Mouse (Mus musculus) layer of hippocampus, adult 11-12 months (tissue): ENCODE measurements around the gene Pced1b.

Source experiments
- DNase-seq: peaks from one replicate; pipeline ENCODE4 v3.0.0; 2022; ENCODE audit warnings: low spot score

Gene Pced1b

DNA sequence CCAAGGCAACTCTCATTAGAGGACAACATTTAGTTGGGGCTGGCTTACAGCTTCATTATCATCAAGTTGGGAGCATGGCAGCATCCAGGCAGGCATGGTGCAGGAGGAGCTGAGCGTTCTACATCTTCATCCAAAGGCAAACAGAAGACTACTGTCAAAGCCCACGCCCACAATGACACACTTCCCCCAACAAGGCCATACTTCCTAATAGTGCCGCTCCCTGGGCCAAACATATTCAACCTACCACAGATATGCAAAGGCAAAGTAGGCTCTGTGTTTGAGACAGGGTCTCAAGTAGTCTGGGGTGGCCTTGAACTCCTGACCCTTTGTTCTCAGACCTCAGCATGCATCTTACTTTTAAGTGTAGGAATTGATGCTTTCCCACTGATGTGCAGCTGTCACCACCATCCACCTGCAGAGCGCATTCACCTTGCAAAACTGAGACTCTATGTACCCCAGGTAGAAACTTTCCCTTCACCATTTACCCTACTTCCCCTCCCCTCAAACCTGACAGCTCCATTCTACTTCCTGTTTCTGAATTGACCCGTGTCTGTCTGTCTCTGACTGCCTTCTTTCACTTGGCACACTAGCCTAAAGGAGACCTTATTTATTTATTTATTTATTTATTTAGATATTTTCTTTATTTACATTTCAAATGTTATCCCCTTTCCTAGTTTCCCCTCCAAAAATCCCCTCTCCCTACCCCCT lies 40.7 kb downstream of the Pced1b start:
- no peak for DNase-seq

DNA sequence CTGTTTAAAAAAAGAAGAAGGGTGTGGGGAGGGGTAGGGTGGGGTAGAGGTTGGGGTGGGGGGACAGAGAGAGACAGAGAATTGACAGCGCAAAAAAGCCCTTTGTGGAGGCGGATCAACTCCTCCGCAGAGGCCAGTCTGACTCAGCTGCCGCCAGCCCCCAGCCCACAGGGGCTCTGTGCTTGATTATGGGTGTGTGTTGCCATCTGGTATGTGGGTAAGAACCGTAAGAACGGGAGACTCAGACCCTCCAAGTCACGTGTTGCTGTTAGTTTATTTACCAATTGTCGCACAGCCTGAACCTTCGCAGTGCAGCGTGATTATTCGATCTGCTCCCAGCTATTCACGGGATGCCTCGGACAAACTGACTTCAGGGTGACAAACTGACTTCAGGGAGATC lies 41.8 kb downstream of the Pced1b start:
- peak; percentile 27 for DNase-seq

DNA sequence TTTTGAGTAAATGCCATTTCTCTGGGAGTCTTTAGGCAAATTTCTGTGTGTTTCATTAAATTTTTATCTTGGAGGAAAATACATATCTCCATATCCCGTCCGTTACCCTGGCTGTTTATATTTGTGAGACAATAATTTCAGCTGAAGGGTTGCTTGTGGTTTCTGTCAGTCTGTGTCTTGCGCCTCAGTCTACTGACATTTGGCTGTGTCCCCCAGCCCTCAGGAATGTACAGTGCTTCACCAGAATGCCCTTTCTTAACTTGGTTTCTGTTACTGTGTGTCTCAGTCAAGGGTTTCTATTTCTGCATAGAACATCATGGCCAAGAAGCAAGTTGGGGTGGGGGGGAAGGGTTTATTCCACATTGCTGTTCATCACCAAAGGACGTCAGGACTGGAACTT lies 42.3 kb downstream of the Pced1b start:
- DNase-seq = no peak

DNA sequence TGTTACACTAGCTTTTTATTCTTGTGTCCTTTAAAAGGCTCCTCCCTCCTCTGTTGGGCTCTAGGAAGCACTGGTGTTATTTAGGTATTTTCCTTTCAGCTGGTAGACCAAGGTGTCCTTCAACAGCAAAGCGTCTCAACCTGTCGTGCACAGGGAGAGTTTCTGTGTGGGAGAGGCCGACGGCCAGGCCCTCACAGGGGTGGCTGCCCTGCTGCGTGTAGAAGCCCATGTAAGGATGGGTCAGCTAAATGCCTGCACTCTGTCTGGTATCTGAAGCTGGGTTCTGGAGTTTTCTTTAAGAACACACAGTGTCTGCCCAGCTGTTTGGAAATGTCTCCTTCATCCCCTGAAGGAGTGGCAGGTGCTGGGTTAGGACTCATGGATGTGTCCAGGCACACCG lies 43.4 kb downstream of the Pced1b start:
- no peak for DNase-seq

DNA sequence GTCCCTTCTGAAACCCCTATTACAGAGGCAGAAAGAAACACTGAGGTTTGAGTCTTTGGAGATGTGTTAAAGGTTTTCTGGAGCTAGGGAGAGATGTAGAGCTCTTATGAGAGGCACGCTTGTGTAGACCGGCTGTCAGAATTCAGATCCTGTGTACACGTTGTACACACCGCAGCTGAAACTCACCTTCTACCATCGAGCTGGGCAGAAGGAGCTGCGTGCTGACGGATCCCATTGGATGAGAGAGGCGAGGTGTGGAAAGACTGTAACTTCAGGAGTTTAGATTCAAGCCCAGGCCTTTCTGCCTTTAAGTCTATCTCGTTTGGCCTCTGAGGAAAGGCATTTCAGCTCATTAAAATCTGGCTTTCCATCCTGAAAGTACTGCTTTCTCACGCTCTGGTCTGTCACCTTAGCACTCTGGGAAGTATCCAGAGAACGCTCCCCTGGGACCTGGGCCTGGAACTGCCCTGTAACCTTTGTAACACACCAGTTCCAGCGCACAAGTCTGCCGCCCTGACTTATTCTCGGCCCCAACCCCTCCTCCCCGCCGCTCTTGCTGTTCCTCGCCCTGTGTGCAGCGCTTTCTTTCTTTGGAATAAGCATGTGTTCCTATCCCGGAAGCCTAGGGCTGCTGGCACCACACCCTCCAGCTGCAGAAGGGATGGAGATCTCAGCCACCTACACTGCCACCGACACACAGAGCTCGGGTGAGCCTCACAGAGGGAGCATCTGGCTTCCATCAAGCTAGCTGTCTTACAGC lies 44.6 kb downstream of the Pced1b start:
- no peak for DNase-seq

DNA sequence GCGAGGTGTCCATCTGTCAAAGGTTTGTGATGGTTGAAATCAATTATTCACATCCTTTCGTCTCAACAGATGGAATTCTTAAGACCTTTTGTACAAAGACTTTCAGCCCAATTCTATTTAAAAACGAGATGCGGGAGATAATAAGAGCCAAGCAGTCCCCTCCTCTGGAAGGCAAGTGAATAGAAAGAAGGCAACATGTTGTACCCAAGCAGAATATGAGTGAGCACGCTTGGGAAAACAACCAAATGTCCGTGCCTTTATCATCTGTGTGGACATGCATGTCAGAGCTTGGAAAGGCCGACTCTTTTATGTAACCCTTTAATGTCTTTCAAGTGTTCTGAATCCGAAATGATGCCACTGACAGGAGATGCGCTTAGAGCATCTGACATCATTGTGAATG lies 61.0 kb downstream of the Pced1b start:
- DNase-seq = no peak

DNA sequence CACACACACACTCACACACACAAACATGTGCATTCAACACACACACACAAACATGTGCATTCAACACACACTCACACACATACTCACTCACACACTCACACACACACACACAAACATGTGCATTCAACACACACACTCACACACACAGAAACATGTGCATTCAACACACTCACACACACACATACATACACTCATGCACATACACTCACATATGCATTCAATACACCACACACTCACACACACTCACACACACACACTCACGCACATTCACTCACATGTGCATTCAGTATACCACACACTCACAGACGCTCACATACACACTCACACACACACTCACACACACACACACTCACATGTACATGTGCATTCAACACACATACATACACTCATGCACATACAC lies 62.6 kb downstream of the Pced1b start:
- DNase-seq = no peak

DNA sequence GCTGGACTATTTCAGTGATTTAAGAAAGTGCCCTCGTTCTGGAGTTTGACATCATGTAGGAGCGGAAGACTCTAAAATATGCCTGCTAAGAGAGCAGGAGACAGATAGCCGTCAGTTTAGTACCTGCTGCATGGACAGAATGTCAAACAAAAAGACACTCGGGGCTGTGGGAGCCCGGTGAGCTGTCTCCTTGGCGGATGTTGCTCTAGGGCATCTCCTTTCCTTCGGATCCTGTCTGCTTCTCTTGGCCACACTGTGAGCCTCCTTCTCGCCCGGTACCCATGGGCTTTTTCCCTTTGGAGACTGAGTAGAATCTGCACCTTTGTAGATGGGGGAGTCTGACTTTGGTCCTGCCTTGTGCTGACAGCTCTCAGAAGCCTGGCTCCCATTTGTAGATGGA lies 63.3 kb downstream of the Pced1b start:
- no peak for DNase-seq

DNA sequence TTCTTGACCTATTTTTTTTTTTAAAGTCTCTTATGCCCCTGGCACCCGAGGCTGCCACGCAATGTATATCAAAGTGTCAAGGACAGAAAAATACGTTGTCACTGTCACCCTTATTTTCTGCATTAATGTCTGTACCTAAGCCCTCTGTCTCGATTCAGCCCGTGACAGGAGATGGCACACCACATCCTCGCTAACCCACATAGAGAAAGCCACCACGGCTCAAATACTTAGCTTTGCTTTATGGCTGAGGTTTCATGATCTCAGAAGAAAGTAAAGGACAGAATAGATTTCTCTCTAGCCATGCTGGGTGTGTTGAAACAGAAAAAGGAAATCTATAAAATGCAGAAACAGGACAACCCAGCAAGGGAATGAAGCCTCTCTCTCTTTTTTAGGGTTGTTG lies 64.3 kb downstream of the Pced1b start:
- no peak for DNase-seq

DNA sequence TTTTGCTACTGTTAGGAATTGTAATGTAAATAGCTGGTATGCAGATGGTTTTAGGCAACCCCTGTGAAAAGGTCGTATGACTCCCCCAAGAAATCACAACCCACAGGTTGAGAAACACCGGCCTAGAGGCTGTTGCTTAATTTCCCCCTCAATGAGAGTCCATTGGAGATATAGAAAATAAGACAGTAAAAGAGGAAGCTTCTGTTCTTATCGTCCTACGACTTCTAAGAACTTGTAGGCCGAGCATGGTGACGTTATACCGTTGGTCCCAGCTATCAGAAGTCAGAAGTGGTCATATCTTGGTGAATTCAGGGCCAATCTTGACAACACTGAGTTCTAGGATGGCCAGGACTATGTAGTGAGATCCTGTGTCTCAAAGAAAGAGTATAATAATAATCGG lies 65.0 kb downstream of the Pced1b start:
- no peak for DNase-seq

DNA sequence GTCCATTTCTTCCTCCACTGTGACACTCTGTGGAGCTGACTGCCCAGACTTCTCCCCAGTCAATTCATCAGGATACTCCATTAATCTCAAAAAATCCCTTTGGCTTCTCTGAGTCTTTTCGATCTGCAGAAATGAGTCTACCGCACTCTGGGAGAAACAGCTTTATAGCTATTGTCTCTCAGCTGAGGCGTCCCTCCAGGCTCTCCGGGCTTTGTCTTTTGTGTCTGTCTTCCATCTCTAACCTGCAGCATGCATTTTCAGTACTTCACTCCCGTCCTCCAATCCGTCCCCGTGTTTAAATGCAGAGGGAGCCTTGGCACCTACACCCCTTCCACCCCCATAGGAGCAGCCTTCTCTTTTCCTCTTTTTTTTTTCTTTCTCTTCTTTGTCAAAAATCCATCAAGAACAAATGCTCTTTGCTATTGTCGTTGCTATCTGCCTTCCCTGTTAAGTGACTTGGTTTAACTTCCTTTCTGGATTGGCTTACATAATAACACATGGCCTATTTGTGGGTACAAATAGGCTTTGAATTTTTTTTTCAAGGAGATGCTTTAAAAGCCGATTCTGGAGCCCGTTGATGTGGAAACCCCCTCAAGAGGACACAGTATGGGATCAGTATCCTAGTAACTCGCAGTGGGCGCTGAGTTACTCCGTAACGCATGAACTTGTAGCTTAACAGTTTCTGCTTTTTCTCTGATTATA lies 68.0 kb downstream of the Pced1b start:
- DNase-seq = peak; percentile 13

DNA sequence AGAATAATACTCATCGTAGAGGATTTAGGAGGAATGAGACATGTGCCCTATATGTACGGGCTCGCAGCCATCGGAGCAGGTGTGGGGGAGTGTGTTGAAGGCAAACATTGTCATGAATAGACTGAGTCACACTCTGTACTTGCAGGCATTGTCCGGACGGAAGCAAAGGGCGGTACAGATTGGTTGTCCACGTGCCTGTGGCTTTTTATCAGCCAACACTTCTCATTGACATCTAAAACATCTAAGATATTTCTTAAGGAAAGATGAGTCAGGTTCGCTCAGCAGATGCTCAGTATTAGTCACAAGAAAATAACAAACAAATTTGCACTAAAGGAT lies 68.5 kb downstream of the Pced1b start:
- peak; percentile 34 for DNase-seq

DNA sequence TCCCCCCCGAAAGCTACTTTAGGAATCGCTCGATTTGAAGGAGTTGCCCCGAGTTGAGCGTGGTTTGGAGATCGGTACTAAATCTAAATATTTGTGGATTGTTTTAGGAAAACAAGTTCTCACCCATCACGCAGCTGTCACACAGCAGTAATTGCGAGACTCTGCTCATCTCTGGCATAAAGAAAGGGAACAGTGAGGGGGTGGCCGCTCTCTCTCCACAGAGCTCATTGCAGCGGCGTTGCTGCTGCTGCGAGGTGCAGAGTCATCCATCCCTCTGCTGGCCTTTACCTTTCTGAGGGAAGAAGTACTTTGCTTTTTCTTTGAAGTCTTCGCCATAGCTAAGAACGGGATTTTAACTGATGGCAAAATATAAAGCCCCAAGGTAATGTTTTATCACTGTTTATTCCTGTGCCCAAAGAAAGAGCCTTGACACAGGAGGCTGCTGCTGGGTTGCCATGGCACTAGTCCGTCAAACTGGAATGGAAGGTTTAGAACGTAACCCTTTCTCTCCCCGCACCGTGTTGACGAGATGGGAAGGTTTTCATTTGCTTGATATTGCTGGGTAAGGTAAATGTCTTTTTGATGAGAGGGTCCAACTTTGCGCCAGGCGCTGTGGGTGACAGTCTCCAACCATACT lies 71.6 kb downstream of the Pced1b start:
- DNase-seq = peak; percentile 16

DNA sequence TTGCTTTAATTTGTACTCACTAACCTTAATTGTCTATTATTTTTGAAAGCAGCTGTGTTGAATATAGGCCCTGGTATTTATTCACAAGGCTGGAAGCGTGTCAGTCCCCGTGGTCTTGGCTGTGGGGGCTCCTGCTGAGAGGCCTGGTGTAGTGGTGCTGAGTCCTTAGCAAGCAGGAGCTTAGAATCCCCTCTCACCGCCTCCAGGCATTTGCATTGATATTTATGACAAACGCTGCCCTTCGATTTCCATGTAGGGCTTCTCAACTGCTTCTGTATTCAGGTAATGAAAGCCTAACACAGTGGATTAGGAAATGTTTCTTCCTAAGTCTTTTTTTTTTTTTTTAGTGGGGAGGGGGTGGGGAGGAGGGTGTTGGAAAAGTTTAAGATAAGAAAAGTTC lies 75.9 kb downstream of the Pced1b start:
- no peak for DNase-seq

DNA sequence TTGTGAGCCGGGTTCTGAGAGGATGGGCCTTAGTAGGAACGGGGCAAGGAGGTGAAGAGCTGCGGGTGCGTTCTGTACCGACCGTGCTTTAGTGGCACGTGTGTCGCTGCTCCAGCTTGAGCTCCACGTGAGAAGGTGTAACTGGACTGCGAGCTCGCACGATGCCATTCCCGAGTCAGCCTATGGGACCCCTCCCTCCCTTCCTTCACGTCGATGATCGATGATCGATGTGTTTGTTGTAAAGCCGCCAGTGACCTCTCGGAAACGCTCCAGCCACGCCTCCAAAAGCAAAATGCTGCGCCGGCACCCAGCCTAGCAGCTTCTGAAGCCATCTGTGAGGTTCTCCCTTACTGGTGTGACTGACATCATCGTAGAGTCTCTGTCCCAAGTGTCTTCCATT lies 76.6 kb downstream of the Pced1b start:
- no peak for DNase-seq

DNA sequence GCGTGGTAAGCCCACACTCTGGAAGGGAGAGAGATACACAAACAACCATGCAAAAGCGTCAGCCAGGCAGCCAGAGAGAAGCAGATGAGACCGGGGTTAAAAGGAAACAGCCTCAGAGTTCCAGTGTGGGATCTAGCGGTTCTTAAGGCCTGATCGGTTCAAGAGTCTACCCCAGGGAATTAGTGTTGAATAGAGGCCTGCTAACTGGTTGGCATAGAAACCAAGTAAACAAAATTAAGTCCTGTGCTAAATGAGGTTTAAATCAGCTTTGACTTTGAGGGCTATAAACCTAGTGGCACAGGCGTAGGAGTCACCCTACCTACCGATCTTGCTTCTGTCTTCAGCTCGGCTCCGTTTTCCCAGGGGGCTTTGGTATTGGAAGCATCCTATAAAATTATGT lies 77.4 kb downstream of the Pced1b start:
- DNase-seq = no peak

DNA sequence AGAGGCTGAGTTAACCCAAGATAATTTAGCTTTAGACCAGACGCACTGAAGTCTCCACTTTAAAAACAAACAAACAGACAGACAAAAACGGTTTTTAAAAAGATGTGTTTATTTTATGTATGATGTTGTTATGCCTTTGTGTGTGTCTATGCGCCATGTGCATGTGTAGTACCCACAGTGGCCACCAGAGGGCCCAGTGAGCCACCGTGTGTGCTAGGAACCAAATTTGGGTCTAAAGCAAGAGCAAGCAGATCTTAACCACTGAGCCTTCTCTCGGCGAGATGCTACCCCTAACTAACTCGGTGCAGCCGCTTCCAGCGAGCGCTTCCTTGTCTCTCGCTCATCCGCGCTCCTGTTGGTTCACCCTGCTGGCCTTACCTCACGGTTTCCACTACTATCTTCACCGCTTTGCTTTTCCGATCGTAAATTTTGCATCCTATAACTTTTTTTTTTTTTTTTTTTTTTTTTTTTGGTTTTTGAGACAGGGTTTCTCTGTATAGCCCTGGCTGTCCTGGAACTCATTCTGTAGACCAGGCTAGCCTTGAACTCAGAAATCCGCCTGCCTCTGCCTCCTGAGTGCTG lies 80.7 kb downstream of the Pced1b start:
- no peak for DNase-seq

DNA sequence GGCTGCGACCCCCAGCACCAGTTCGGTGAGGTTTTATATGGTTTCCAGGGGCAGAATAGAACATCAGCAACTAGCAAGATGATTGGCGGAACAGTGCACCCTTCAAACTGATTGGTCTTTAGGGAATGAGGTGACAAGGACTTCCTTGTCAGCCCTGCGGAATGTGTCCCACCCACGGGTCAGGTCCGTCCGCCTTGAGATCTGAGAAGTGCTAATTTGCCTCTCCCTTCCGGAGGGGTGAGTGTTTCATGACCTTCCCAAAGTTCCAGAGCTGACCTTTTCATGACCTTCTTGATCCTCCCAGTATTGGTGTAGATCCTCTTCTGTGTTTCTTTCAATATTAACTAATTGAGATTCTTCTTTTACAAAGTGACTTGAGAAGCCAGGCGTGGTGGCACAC lies 85.7 kb downstream of the Pced1b start:
- DNase-seq = no peak

DNA sequence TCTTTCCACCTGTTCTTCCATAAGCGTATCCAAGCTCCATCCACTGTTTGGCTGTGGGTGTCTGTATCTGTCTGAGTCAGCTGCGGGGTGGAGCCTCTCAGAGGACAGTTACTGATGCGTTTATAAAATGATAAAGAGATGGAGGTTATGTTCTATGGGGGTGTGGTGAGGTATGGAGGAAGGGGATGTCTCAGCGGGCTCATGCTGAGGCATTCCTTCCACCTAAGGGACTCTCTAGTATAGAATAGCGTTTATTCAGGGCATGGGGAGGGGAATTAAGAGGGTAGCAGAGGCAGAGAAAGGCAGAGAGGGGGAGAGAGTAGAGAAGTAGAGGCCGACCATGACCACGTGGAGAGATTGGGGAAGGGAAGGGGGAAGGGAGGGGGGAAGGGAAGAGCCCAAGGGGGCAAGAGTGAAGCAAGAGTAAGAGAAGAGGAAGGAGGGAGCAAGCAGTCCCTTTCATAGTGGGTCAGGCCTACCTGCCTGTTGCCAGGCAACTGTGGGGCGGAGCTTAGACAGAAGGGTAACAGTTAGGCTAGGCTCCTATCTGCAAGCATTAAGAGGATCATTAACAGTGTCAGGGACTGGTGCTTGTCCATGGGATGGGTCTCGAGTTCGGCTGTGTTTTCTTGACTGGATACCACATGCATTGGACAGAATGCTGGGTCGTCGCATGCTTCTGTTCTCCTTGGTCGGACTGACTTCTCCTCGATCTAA lies 90.9 kb downstream of the Pced1b start:
- DNase-seq = no peak

DNA sequence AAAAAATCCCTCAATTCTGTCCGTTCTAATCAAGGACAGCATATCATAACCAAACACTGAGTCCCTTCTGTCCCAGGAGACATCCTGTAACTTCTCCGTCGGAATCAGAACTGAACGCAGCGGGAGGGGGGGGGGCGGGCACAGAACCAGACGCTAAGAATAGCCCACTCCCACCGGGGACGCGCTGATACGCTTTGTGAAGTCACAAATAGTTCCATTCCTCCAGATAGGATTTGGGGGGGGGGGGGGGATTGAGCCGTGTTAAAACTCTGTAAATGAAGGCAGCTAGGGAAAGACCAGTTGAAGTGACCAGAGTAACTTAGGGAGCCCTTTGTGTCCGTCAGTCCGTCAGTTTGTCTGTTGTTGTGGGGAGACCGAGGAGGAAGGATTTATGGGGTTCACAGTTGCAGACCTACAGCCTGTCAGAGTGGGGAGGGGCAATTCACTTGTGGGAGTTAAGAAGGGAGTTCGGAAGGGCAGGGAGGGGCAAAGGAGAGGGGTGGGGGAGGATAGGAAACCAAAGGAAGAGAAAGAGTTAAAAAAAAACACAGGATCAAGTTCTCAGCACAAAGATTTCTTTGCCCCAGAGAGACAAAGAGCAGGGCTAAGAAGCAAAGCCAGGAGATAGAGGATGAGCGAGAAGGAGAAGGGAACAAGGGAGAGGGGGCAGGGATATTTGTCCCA lies 91.6 kb downstream of the Pced1b start:
- DNase-seq = no peak

DNA sequence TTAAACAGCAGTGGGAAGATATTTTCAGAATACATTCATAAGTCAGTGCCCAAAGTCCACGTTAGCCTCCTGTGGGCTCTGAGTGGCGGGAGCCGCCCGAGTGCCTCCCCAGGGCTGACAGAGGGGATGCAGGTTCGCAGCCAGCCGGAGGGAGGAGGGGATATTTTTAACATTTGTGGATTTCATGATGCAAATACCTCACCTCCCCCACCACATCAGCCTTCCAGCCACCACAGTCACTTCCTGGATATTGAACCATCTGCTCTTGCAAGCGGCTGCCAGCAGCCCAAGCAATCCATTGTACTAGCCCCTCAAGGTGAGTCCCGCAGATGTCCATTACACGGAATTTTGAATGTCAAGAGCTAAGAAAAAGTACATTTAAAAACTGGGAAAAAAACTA lies 95.4 kb downstream of the Pced1b start:
- DNase-seq = no peak
